Mouse (Mus musculus): Measurements from ENCODE around the gene Pgs1.

DNA sequence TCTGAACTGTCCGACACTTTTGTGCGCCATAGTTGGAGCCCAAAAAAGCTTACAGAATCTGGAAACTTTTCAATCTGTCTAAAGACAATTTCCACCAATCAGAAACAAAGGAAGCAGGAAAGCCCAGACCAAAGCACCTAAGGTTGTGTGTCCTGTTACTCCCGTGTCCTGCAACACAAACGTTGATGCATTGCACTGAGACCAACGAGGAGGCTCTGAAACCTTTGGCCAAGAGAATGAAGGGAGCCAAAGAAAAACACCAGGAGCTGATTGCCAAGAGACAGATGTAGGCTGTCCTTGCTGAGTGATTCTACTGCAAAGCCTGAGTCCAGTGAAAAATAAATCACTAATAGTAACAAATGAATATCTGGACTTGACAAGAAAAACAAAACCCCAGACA, 12.5 kb upstream of the Pgs1 start:
- TF ChIP-seq CTCF (IDR thresholded peaks at IDR 0.05; ENCODE audit: insufficient read depth, low read depth, low read length) (no peak), POLR2A (IDR thresholded peaks at IDR 0.05; ENCODE audit: insufficient read depth, low read depth, low read length) (no peak)

All from olfactory bulb, adult 2 months (tissue).